Mouse (Mus musculus): ENCODE measurements around the gene Postn.

Postn gene

GRCm38 (mm10) chr3:54414386-54414785 lies 53.5 kb downstream of the Postn start:
- intact Hi-C loops (cut with DNase I) = no loop called here

DNA sequence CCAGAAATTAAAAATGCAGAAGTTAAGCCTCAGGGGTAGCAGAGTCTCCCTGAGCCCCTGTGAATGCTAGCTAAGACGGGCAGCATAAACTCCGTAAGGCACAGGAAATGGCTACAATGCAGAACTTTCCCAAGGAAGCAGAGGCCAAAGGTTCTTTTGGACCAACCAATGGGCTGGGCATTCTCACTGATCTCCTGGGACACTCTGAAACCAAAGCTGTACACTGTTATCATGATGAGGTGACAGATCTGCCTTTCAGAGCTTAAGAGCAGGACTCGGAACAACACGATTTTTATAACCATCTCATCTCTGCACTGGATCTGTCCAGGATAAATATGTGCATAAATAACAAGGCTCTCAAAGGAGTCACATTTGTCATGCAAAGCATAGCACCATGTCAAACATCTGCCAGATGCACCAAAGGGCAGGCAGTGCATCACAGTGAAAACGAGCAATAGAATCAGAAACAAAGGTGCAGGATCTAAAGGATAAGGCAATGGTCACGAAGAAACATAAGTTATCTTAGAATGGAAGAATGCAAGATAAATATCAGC lies 57.0 kb downstream of the Postn start:
- intact Hi-C loops (cut with DNase I) = no loop called here

DNA sequence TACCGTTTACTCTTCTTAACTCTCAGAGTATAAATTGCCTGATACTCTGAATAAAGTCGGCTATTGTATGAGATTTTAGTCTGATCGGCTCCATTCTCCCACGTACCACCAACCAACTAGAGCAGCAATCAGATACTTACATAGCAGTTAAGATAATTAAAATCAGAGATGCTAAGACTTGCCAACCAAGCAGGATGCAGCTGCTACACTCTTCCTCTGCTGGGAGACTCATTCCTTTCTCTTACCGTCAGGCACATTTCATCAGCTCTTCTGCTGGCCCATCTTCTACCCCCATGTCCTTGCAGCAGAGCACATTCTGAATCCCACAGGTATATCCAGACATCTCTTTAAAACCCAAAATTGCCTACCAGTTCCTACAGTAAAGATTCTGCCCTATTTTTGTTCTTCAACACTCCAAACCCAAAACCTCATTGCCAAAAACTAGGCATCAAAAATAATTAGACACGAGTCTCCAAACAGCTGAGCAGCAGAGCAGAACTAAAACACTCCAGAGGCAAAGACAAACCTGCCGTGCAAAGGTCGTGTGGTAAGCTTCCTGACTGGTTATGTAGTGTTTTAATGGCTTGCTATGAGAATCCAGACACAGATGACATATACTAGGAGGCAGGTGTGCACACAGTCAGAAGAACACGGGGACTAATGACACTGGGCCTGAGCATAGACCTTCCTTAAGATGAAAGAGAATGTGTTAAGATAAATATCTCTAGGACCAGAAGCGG lies 59.5 kb downstream of the Postn start:
- intact Hi-C loops (cut with DNase I) = no loop called here

DNA sequence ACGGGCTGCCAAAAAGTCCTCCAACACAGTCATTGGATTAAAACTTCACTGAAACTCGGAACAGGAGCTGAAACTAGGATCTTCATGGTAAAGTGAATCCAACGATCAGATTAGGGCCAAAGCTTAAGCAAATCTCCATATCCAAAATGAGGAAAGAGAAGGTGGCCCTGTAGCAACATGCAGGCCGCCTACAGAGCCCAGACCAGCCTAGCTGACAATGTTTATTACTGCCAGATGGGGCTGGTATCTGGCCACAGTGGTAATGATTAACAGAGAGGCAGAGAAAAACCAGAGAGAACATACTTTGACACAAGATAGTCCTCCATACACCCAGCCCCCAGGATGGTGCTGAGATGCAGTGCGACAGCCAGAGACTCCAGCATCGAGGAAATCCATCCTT lies 60.1 kb downstream of the Postn start:
- intact Hi-C loops (cut with DNase I) = no loop called here

DNA sequence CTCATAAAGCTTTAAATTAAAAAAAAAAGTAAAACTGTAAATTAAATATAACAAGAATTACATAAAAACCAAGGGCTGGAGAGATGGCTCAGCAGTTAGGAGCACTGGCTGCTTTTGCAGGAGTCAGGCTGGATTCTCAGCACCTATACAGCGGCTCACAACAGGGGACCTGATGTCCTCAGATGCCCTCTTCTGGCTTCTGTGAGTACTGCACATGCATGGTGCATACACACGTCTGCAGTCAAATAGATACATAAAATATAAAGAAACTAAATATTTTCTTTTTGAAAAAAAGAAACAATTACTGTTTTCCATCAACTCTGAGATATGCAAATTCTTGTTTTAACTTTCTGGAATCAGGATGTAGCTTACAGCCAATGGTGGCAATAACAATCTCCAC lies 60.8 kb downstream of the Postn start:
- intact Hi-C loops (cut with DNase I) = no loop called here

- intact Hi-C loops (cut with DNase I) = no loop called here
These were observed 63.2 kb downstream of the Postn start for GRCm38 (mm10) chr3:54424146-54424545.

GRCm38 (mm10) chr3:54431663-54432062 lies 70.8 kb downstream of the Postn start:
- intact Hi-C loops (cut with DNase I) = no loop called here

- intact Hi-C loops (cut with DNase I) = no loop called here
These were observed 71.3 kb downstream of the Postn start for GRCm38 (mm10) chr3:54432167-54432566.

- intact Hi-C loops (cut with DNase I) = no loop called here
These were observed 71.7 kb downstream of the Postn start for GRCm38 (mm10) chr3:54432605-54433004.

- intact Hi-C loops (cut with DNase I) = no loop called here
These were observed 73.7 kb downstream of the Postn start for GRCm38 (mm10) chr3:54434571-54434970.

- intact Hi-C loops (cut with DNase I) = no loop called here
These were observed 75.6 kb downstream of the Postn start for GRCm38 (mm10) chr3:54436373-54436964.

Measured in adrenal gland (tissue).